Mouse (Mus musculus): ENCODE results near the gene Brinp1. TPM values are rescaled to one million over a fixed set of nuclear protein-coding genes. Genes with fewer than 3 reads are reported as not detected.

Gene Brinp1
- not detected in 2 replicates for total RNA-seq (2017)

- no peak for ATAC-seq (replicated peaks; ENCODE audit: low read depth, poor library complexity, severe bottlenecking)
These were observed at the start of gene Brinp1 for GRCm38 (mm10) chr4:68954322-68954901. Gene Brinp1 (minus strand): TSS chr4:68954397.

- no peak for ATAC-seq (replicated peaks; ENCODE audit: low read depth, poor library complexity, severe bottlenecking)
These were observed 3.1 kb upstream of the Brinp1 start for GRCm38 (mm10) chr4:68957265-68957664.

- ATAC-seq (replicated peaks; ENCODE audit: low read depth, poor library complexity, severe bottlenecking): peak; percentile 68; the same call in 1 of the 2 replicates
These were observed 1.4 kb upstream of the Brinp1 start for GRCm38 (mm10) chr4:68955621-68956020.

DNA sequence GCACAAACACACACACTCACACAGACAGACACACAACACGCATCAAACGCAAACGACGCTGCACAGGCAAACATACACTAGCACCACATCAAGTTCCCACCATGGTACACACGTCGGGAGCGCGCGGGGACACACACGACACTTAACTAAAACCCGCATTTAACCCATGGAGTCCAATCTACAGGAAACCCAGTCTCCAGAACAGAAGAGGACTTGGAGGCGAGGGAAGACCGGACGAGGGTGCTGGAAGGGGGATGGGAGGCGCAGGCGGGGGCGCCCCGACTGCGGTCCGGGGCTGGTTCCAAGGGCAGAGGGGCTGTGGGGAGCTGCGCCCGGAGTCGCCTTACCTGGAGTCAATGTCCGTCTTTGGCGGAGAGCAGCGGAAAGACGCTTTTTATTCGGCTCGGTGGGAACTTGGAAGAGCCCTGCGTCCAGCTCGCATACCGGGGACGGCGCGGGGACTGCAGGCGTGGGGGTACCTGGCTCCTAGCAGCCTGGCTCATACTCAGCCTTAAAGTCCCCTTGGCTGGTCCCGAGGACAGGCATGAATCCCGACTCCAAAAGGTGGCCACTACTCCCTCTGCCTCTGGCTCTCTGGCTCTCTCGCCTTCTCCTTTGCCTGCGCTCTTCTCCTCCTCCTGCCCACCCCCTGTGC lies 403 bp downstream of the Brinp1 start:
- no peak for ATAC-seq (replicated peaks; ENCODE audit: low read depth, poor library complexity, severe bottlenecking)

DNA sequence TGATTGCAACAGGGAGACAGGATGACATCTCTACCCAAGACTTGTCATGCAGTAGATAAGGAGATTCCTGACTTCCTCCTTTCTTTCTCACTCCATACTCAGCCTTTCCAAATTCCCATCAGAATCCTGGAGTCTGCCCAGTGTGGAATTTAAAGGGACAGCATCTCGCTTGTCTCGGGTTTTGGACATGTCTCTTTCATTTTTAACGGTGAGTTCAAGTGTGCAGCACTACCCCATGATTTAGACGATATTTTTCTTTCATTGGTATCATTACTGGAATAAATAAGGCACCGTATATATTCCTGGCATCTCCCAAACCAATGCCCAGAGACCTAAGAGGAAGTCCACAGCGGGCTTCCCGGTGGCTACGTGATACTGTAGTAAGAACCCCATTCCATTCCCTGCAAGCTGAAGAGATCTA lies 1.1 kb downstream of the Brinp1 start:
- ATAC-seq (replicated peaks; ENCODE audit: low read depth, poor library complexity, severe bottlenecking): no peak

DNA sequence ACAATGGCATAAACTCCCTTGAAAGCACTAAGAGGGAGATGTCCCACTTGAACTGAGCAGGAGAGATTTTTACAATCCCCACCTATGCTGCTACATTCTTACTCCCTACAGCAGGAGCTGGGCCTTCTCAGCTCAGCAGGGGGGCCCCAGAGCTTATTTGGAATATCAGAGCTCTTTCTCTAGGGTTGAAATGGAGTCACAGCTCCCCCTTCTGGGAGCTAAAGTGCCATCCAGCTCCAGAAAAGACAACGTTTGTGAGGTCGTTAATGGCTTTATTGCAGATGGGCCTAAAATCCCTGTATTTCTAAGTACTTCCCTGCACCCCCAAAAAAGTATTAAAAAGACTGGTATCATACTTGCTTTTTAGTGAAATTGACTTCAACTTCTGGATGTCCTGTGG lies 3.6 kb downstream of the Brinp1 start:
- no peak for ATAC-seq (replicated peaks; ENCODE audit: low read depth, poor library complexity, severe bottlenecking)

DNA sequence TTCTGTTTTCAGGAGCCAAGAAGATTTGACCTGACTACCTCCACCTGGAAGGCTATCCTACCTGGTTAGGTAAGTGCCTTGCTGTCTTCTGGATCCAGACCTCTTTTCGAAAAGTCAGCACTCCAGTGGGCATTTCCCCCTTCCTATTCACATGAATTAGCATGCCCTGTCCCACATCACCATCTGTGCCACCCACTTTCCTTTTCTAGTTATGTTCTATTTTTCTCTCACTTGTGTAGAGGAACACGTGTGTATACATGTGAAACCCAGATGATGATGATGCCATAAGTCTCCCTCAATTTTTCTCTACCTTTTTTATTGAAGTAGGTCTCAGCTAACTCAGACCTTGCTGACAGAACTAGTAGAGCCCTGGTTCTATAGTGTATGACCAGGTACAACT lies 11.3 kb downstream of the Brinp1 start:
- ATAC-seq (replicated peaks; ENCODE audit: low read depth, poor library complexity, severe bottlenecking): no peak

- ATAC-seq (replicated peaks; ENCODE audit: low read depth, poor library complexity, severe bottlenecking): no peak
These were observed 24.2 kb downstream of the Brinp1 start for GRCm38 (mm10) chr4:68930022-68930421.

DNA sequence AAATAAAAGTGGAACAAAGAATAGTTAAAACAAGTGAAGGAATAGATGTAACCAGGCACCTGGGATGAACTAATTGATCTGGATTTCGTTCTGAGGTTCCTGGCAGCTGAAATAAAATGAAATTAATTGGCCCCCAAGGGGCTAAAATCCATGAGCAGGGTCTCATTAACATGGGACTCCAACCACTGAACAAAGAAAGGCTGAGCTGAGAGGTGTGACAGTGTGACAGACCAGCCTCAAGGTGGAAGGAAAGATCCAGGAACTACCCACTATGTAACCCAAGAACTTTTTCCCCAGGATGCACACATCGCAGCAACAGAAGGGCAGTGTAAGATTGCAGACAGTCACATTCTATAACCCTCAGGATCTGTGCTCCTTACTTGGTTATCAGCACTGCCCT lies 28.1 kb downstream of the Brinp1 start:
- no peak for ATAC-seq (replicated peaks; ENCODE audit: low read depth, poor library complexity, severe bottlenecking)

DNA sequence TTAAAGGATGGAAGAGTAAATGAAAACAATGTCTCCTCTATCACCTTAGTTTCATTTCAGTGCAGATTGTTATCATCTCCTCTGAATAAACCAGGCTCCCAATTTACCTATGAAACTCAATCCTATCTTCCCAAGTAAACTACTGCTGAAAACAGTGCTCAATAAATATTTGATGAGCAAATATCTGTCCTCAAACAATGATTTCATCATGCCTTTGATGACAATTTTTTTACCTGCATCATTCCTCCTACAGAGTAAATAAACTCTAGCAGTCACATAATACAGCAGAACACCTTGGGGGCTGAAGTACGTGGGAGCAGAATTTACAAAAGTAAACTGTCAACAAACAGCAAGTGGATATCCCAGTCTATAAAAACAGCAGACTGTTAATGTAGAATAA lies 31.3 kb downstream of the Brinp1 start:
- ATAC-seq (replicated peaks; ENCODE audit: low read depth, poor library complexity, severe bottlenecking): no peak

DNA sequence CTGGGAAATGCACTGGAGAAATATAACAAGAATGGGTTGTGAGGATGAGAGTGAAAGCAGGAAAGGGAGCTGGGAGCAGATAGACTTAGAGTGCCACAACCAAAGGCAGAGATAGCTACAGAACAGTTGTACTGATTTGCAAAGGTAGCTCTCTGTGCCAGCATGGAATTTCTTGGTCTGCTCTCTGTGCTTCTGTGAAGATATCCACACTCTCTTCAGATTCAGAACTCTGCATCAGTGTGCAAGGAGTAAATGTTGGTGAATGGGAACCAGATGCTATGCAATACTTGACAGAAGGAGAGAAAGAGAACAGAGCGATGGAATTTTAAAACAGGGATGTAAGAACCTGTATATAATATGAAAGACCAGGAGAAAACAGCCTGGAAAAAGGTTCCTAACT lies 31.7 kb downstream of the Brinp1 start:
- no peak for ATAC-seq (replicated peaks; ENCODE audit: low read depth, poor library complexity, severe bottlenecking)

- ATAC-seq (replicated peaks; ENCODE audit: low read depth, poor library complexity, severe bottlenecking): no peak
These were observed 34.1 kb downstream of the Brinp1 start for GRCm38 (mm10) chr4:68920127-68920526.

GRCm38 (mm10) chr4:68910942-68911341 lies 43.3 kb downstream of the Brinp1 start:
- ATAC-seq (replicated peaks; ENCODE audit: low read depth, poor library complexity, severe bottlenecking): no peak

DNA sequence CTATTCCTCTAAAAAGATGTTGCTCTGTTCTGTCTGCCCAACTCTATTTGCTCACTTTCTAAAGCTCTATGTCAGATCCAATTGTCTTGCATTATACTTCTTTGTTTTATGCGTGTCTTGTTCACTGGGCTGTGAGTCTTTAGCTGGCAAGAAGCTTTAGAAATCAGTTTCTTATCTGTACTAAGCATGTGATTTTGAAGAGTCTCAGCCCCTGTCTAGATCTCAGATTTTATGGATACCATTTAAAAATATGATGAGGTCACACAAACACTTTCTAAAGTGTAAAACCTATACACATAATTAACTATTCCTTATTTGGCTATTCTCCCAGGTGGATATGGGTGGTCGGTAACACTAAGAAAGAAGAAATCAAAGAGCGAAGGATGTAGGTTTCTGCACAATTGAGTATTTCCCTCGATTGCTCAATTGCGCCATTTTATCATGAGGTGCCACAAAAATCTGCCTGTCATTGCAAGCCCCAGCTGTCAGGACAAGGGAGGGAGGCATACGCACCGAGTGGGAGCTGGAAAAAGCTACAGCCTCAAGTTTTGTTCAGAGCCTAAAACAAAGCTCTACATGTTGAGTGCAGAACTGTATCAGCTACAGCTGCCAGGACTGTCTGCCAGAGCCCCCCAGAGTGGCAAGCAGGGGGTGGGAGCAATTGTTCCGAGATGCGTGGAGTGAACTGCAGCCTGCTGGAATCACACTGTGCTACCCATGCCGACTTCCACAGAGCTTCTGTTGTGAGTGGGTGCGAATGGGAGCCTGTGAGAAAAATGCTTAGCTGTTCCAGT lies 47.6 kb downstream of the Brinp1 start:
- no peak for ATAC-seq (replicated peaks; ENCODE audit: low read depth, poor library complexity, severe bottlenecking)

DNA sequence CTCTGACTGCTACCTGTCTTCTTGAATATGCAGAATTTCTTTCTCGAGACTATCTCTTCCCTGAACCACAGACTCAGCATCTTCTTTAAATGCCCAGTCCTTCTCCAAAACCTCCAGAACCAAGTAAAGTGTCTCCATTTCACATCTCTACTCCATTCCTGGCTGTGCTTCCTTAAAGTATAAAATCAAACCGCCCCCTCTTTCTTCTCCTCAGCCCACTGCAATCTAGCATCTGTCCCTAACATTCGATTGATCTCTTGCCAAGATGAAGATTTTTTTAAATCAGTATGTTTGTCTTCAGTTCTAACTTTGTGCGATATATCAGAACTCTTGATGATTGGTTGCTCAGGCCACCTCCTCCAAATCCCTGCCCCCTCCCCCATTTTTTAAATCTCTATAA lies 63.7 kb downstream of the Brinp1 start:
- ATAC-seq (replicated peaks; ENCODE audit: low read depth, poor library complexity, severe bottlenecking): no peak

GRCm38 (mm10) chr4:68886276-68886675 lies 67.9 kb downstream of the Brinp1 start:
- ATAC-seq (replicated peaks; ENCODE audit: low read depth, poor library complexity, severe bottlenecking): no peak

DNA sequence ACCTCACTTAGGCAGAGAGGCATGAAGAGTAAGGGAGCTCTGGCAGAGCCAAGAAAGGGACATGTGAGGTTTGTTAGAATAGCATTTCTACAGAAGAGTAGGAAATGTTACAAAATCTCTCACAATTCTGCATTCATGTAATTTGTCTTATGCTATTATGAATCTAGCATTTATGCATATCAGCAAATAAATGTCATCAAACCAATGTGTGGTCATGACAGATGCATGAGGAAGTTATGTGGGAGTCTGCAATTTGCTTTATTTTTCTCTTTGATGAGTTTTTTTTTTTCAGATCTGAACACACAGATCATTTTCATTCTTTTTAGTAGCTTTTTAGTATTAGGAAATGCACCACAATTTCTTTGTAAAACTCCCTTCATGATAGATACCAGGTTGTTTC lies 82.2 kb downstream of the Brinp1 start:
- no peak for ATAC-seq (replicated peaks; ENCODE audit: low read depth, poor library complexity, severe bottlenecking)

DNA sequence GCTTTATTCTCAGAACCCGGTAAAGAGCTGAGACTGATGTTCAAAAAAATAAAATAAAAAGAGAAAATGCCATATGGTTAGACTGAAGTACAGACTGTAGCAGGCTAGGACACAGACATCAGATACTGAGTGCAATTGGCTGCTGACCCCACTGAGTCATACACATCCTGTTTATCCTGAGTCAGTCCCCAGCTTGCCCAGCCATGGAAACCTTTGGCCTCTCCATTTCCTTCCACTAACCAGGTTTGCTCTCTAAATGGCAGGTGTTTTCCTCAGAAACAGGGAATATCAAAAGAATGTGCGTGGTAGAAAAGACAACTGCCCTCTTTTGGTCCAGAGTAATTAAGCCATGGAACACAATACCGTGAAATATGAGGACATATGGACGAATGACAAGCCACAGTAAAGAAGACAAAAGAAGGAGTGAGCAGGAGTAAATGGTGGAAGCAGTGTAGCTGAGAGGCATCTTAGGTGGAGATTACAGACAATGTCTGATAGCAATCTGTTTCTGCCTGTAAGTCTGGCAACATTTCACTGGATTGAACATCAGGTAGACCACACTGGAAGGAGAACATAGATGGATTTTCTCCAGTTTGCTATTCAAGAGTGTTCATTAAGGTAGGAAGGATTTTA lies 88.9 kb downstream of the Brinp1 start:
- no peak for ATAC-seq (replicated peaks; ENCODE audit: low read depth, poor library complexity, severe bottlenecking)

DNA sequence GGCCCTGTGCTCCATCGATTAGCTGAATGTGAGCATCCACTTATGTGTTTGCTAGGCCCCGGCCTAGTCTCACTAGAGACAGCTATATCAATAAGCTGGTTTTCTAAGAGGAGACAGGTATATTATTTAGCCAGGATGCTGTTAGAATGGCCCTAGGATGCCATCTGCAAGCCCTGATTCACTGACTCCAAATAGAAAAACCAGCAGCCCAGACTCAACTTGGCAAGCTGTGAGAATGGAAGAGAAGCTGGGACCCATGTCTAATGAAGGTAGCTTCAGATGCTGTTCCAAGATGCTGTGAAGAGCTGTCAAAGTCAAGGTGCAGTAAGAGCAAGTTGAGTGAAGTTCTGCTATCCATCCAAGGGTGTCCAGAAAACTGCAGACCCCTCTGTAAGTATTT lies 89.5 kb downstream of the Brinp1 start:
- ATAC-seq (replicated peaks; ENCODE audit: low read depth, poor library complexity, severe bottlenecking): no peak

DNA sequence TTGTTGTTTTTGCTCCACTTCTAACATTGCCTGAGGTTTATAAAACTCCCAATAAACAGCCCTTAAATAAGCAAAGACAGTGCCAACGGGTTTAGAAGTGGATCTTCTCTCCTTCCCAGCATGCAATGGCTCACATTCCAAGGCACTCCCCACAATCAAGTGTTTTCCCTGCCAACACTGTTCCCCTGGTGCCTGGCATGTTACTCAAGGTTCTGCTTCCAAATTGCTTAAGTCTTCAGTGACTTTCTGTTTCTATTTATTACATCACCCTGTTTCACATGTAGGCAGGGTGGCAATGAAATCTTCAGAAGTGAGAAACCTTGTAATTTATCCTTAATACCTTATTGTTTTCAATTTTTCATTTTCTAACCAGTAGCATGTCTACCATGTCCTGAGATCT lies 97.3 kb downstream of the Brinp1 start:
- no peak for ATAC-seq (replicated peaks; ENCODE audit: low read depth, poor library complexity, severe bottlenecking)

DNA sequence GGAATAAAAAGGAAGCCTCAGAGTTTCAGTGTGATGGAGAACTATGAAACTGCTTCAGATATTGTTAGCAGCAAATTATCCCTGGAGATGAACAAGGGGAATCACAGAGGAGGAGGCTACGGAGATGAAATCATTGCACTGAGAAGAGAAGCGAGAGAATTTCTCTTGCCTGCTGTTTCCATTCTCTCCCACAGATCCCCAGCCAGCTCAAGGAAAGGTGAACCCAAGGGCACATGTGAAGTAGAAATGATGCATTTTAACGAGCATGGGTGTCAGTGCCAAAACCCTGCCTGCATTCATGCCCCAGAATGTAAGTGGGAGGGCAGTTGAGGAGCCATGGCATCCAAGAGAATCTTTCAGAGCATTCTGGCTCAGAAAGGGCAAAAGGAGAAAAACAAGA lies 104.5 kb downstream of the Brinp1 start:
- no peak for ATAC-seq (replicated peaks; ENCODE audit: low read depth, poor library complexity, severe bottlenecking)
